8 mouse cellular contexts compared by ENCODE assay signal in the genomic region with DNA sequence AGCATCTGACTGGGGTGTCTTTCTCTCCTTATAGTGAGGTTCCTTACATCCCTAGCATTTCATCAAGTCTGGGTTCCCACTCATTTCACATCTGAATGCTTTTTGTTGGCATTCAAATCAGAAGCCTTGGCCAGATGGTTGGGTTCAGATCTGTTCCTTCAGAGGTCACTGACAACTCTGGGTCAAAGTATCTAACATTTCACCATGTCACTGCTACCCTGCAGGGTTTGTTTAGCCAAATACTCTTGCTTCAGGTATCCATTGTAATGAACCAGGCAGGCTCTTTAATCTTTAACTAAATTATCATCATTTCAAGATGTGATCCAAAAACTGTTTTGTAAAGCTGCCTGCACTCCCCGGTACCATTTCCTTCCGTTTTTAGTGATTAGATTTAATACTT. TPM values are rescaled to one million over a fixed set of nuclear protein-coding genes. Genes with fewer than 3 reads are reported as not detected.
DNase-seq lines count a peak whose midpoint lies in the region; ATAC-seq and TF ChIP-seq lines count a peak whose summit lies in the region.

No protein-coding gene starts in this region.

- TF ChIP-seq CTCF in intestine, postnatal 0 days (IDR thresholded peaks at IDR 0.05; ENCODE audit: low read depth), result no peak
- TF ChIP-seq CTCF in MEL (IDR thresholded peaks at IDR 0.05 in 2 of 3, conservative IDR thresholded peaks at IDR 0.05 in 1 of 3; ENCODE audit: control insufficient read depth in 1 of 3, insufficient read depth in 1 of 3, low read depth in 2 of 3, low read length in 3 of 3, poor library complexity in 1 of 3, severe bottlenecking in 1 of 3), result no peak

- no peaks in the 10 kb centered on the region for H3K79me2 ChIP-seq in MEL (ENCODE audit: control insufficient read depth, insufficient read depth, low read length, poor library complexity)

- no peak for ATAC-seq in intestine, embryonic 14.5 days (replicated peaks; ENCODE audit: low FRiP score, low TSS enrichment, low read depth)
- ATAC-seq in intestine, postnatal 0 days, result no peak
- ATAC-seq in embryonic facial prominence, embryonic 12.5 days (ENCODE audit: insufficient number of reproducible peaks, insufficient read depth, low FRiP score, low TSS enrichment), result no peak
- ATAC-seq in liver, embryonic 11.5 days (replicated peaks; ENCODE audit: low FRiP score), result no peak

- TF ChIP-seq EP300 in MEL (IDR thresholded peaks at IDR 0.05; ENCODE audit: low read depth in 1 of 2, low read length in 2 of 2), result no peak

- no peak overlapping the region for H3K4me3 ChIP-seq in intestine, embryonic 14.5 days (ENCODE audit: low read depth, low read length)
- H3K4me3 ChIP-seq in intestine, postnatal 0 days (ENCODE audit: low read depth, low read length), result no peak overlapping the region
- H3K4me3 ChIP-seq in MEL (ENCODE audit: control insufficient read depth in 1 of 2, insufficient read depth in 1 of 2, low read depth in 2 of 2, low read length in 2 of 2), result peak overlapping the region; percentile 26 to 65; a peak in 3 of 4 replicates
- no peak overlapping the region for H3K4me3 ChIP-seq in embryonic facial prominence, embryonic 12.5 days
- no peak overlapping the region for H3K4me3 ChIP-seq in liver, embryonic 11.5 days (ENCODE audit: low read depth, low read length)

- H3K36me3 ChIP-seq in intestine, embryonic 14.5 days (ENCODE audit: control insufficient read depth, insufficient read depth, low read length), result no peaks in the 10 kb centered on the region
- H3K36me3 ChIP-seq in intestine, postnatal 0 days (ENCODE audit: control insufficient read depth, insufficient read depth), result no peaks in the 10 kb centered on the region
- no peaks in the 10 kb centered on the region; a peak in 1 of 4 replicates for H3K36me3 ChIP-seq in MEL (ENCODE audit: control insufficient read depth in 1 of 2, insufficient read depth in 2 of 2, low read length in 2 of 2)
- no peaks in the 10 kb centered on the region for H3K36me3 ChIP-seq in embryonic facial prominence, embryonic 12.5 days
- no peaks in the 10 kb centered on the region for H3K36me3 ChIP-seq in liver, embryonic 11.5 days (ENCODE audit: control insufficient read depth, insufficient read depth, low read length)

- H3K27me3 ChIP-seq in intestine, embryonic 14.5 days (replicated peaks; ENCODE audit: control insufficient read depth, insufficient read depth, low read length), result no peaks in the 10 kb centered on the region
- no peaks in the 10 kb centered on the region for H3K27me3 ChIP-seq in intestine, postnatal 0 days (replicated peaks; ENCODE audit: control insufficient read depth, insufficient read depth, low read length)
- H3K27me3 ChIP-seq in MEL (ENCODE audit: control insufficient read depth in 1 of 2, insufficient read depth in 2 of 2, low read length in 2 of 2), result no peaks in the 10 kb centered on the region
- no peaks in the 10 kb centered on the region for H3K27me3 ChIP-seq in embryonic facial prominence, embryonic 12.5 days
- peaks cover 5% of the 10 kb centered on the region; the same call in 1 of the 2 replicates for H3K27me3 ChIP-seq in liver, embryonic 11.5 days (replicated peaks; ENCODE audit: control insufficient read depth, insufficient read depth, low read length)

- no peak for TF ChIP-seq RAD21 in MEL (IDR thresholded peaks at IDR 0.05; ENCODE audit: low read depth, low read length)

- H3K27ac ChIP-seq in intestine, embryonic 14.5 days (ENCODE audit: low read depth), result no peak overlapping the region
- H3K27ac ChIP-seq in intestine, postnatal 0 days (ENCODE audit: low read depth, low read length), result no peak overlapping the region
- no peak overlapping the region for H3K27ac ChIP-seq in MEL (ENCODE audit: control insufficient read depth, low read depth, low read length)
- peak overlapping the region; percentile 63; the same call in 1 of the 2 replicates for H3K27ac ChIP-seq in embryonic facial prominence, embryonic 12.5 days
- H3K27ac ChIP-seq in liver, embryonic 11.5 days (ENCODE audit: low read depth, low read length), result no peak overlapping the region

- H3K4me2 ChIP-seq in intestine, embryonic 14.5 days (ENCODE audit: low read length), result peak overlapping the region; percentile 86
- no peak overlapping the region for H3K4me2 ChIP-seq in intestine, postnatal 0 days (replicated peaks; ENCODE audit: low read depth)
- peak overlapping the region; percentile 74 for H3K4me2 ChIP-seq in embryonic facial prominence, embryonic 12.5 days (replicated peaks)
- peak overlapping the region; percentile 99 for H3K4me2 ChIP-seq in liver, embryonic 11.5 days

- 91% methylated on average over 2 of the region's 2 CpGs for WGBS in intestine, embryonic 14.5 days
- WGBS in intestine, postnatal 0 days, result 84% methylated on average over 2 of the region's 2 CpGs
- WGBS in embryonic facial prominence, embryonic 12.5 days, result 37% methylated on average over 2 of the region's 2 CpGs
- 81% methylated on average over 2 of the region's 2 CpGs for WGBS in liver, embryonic 11.5 days

- H3K9me3 ChIP-seq in intestine, embryonic 14.5 days (ENCODE audit: control insufficient read depth, low read length), result no peaks in the 10 kb centered on the region
- no peaks in the 10 kb centered on the region for H3K9me3 ChIP-seq in intestine, postnatal 0 days (ENCODE audit: control insufficient read depth)
- no peaks in the 10 kb centered on the region for H3K9me3 ChIP-seq in MEL (replicated peaks; ENCODE audit: insufficient read depth, low read length)
- no peaks in the 10 kb centered on the region for H3K9me3 ChIP-seq in embryonic facial prominence, embryonic 12.5 days
- no peaks in the 10 kb centered on the region for H3K9me3 ChIP-seq in liver, embryonic 11.5 days (ENCODE audit: control insufficient read depth, low read length)

- TF ChIP-seq POLR2A in MEL (IDR thresholded peaks at IDR 0.05; ENCODE audit: control insufficient read depth in 1 of 2, insufficient read depth in 1 of 2, low read depth in 1 of 2, low read length in 2 of 2, poor library complexity in 1 of 2), result no peak

- H3K4me1 ChIP-seq in intestine, embryonic 14.5 days (replicated peaks; ENCODE audit: control insufficient read depth, insufficient read depth, low read length), result peaks cover 2% of the 10 kb centered on the region; the same call in 1 of the 2 replicates
- H3K4me1 ChIP-seq in intestine, postnatal 0 days (replicated peaks; ENCODE audit: control insufficient read depth, insufficient read depth, low read length), result no peaks in the 10 kb centered on the region
- peaks cover 0 to 9% of the 10 kb centered on the region in 2 experiments; a peak in 3 of 4 replicates for H3K4me1 ChIP-seq in MEL (ENCODE audit: control insufficient read depth in 1 of 2, insufficient read depth in 2 of 2, low read length in 2 of 2)
- peaks cover 30% of the 10 kb centered on the region for H3K4me1 ChIP-seq in embryonic facial prominence, embryonic 12.5 days
- peaks cover 8% of the 10 kb centered on the region for H3K4me1 ChIP-seq in liver, embryonic 11.5 days (replicated peaks; ENCODE audit: control insufficient read depth, insufficient read depth, low read length)

- H3K9ac ChIP-seq in intestine, embryonic 14.5 days (ENCODE audit: low read length), result no peak overlapping the region
- no peak overlapping the region for H3K9ac ChIP-seq in intestine, postnatal 0 days (ENCODE audit: low read depth, low read length)
- H3K9ac ChIP-seq in MEL (ENCODE audit: control insufficient read depth, low read depth, low read length, poor library complexity, severe bottlenecking), result no peak overlapping the region
- H3K9ac ChIP-seq in embryonic facial prominence, embryonic 12.5 days, result no peak overlapping the region
- no peak overlapping the region for H3K9ac ChIP-seq in liver, embryonic 11.5 days (ENCODE audit: low read depth, low read length)

- DNase-seq in intestine, embryonic 14.5 days (ENCODE audit: low spot score), result no peak
- no peak for DNase-seq in MEL (ENCODE audit: low read depth, low spot score)
- DNase-seq in liver, embryonic 11.5 days (ENCODE audit: low spot score), result no peak
- DNase-seq in B cell, adult 2 months, result no peak
- no peak for DNase-seq in right cerebral cortex, postnatal 36 days (ENCODE audit: low spot score in 2 of 2)
- no peak for DNase-seq in retina, embryonic 14.5 days (ENCODE audit: low spot score)

TF ChIP-seq in MEL, 35 proteins besides CTCF, POLR2A, EP300 and RAD21:
- TF ChIP-seq KAT2A (conservative IDR thresholded peaks at IDR 0.05; ENCODE audit: low read depth, low read length) (no peak), NELFE (IDR thresholded peaks at IDR 0.05; ENCODE audit: low read depth, low read length) (no peak), GATA1 (IDR thresholded peaks at IDR 0.05; ENCODE audit: low read depth, low read length) (no peak), E2F4 (IDR thresholded peaks at IDR 0.05; ENCODE audit: borderline replicate concordance, low read depth, low read length) (no peak), USF1 (IDR thresholded peaks at IDR 0.05; ENCODE audit: low read depth, low read length) (no peak), ZKSCAN1 (IDR thresholded peaks at IDR 0.05; ENCODE audit: low read depth, low read length) (no peak), RCOR1 (IDR thresholded peaks at IDR 0.05; ENCODE audit: low read depth, low read length) (no peak), POLR2AphosphoS2 (IDR thresholded peaks at IDR 0.05; ENCODE audit: low read length) (no peak), GABPA (IDR thresholded peaks at IDR 0.05; ENCODE audit: low read depth, low read length) (no peak), USF2 (IDR thresholded peaks at IDR 0.05; ENCODE audit: borderline replicate concordance in 1 of 2, insufficient read depth in 1 of 2, low read depth in 1 of 2, low read length in 2 of 2) (no peak), TAL1 (IDR thresholded peaks at IDR 0.05; ENCODE audit: low read length) (no peak), CHD1 (IDR thresholded peaks at IDR 0.05; ENCODE audit: low read depth, low read length) (no peak), MXI1 (IDR thresholded peaks at IDR 0.05; ENCODE audit: low read depth, low read length) (no peak), MYC (IDR thresholded peaks at IDR 0.05; ENCODE audit: low read depth, low read length) (no peak)

RNA-seq across cellular contexts. Expression of gene Eepd1, which starts 0.7 kb away (rescaled TPM):
- 5.5 and 6.0 TPM in 2 replicates for polyA plus RNA-seq in intestine, embryonic 14.5 days (2014; fragmentation: Nextera tagmentation; extraction: Ambion mirVana)
- 26.1 and 27.4 TPM in 2 replicates for polyA plus RNA-seq in intestine, postnatal 0 days (2015; fragmentation: Nextera tagmentation; extraction: Ambion mirVana)
- total RNA-seq in MEL (2012; rRNA removed), result 0.82 and 0.85 TPM in 2 replicates
- polyA plus RNA-seq in MEL (2012; ENCODE audit: insufficient read depth in 1 of 2, insufficient read length in 2 of 2, low read depth in 1 of 2, low replicate concordance in 2 of 2, missing spikeins in 1 of 2), result 1 to 10 TPM in 1 of 2 experiments, not detected in 1; 1.6 TPM
- 19.7 and 22.0 TPM in 2 replicates for polyA plus RNA-seq in embryonic facial prominence, embryonic 12.5 days (2016; fragmentation: Nextera tagmentation; extraction: Ambion mirVana)
- polyA plus RNA-seq in liver, embryonic 11.5 days (2014; fragmentation: Nextera tagmentation; extraction: Ambion mirVana), result 9.4 and 10.9 TPM in 2 replicates

Comparison
In these comparisons a context has a peak if more than half of its experiments do, and no peak if none do; other contexts are left out.
1. H3K4me3 ChIP-seq: peak in MEL (2 of 2); none in intestine, embryonic 14.5 days (single experiment), intestine, postnatal 0 days (single experiment), embryonic facial prominence, embryonic 12.5 days (single experiment) and liver, embryonic 11.5 days (single experiment).